Mouse (Mus musculus) embryonic facial prominence, embryonic 10.5 days (tissue): ENCODE results near the gene Aspg. TPM values are rescaled to one million over a fixed set of nuclear protein-coding genes. Genes with fewer than 3 reads are reported as not detected.

Source experiments
- DNase-seq: peaks from one replicate; pipeline ENCODE4 v3.0.0-alpha.2; 2017; ENCODE audit warnings: low spot score
- H3K27ac ChIP-seq: fragments of 300-500 bp; sonication (generic); replicated peaks from 2 replicates; pipeline ENCODE4 v1.5.1; 2016; ENCODE audit warnings: mild to moderate bottlenecking
- H3K27me3 ChIP-seq: fragments of 300-500 bp; sonication (generic); replicated peaks from 2 replicates; pipeline ENCODE4 v1.6.1; 2016; ENCODE audit warnings: low read depth, mild to moderate bottlenecking; ENCODE audit not compliant: poor library complexity, severe bottlenecking
- H3K36me3 ChIP-seq: fragments of 300-500 bp; sonication (generic); replicated peaks from 2 replicates; pipeline ENCODE4 v1.6.1; 2016; ENCODE audit warnings: mild to moderate bottlenecking, moderate library complexity
- H3K4me1 ChIP-seq: fragments of 300-500 bp; sonication (generic); 2 replicates; pipeline ENCODE4 v1.6.1; 2016
- H3K4me3 ChIP-seq: fragments of 300-500 bp; sonication (generic); 2 replicates; pipeline ENCODE4 v1.5.1; 2016; ENCODE audit warnings: mild to moderate bottlenecking, moderate library complexity
- H3K9me3 ChIP-seq: fragments of 300-500 bp; sonication (generic); 2 replicates; pipeline ENCODE4 v1.6.1; 2016; ENCODE audit warnings: mild to moderate bottlenecking
- WGBS: fragments of 180-500 bp; shearing (Covaris S2); methylation state at CpG from one replicate; pipeline ENCODE4 v1.1.7; 2016; 5-methylcytosine and 5-hydroxymethylcytosine counted together
- polyA plus RNA-seq: library from polyadenylated mRNA; unstranded; fragments of >200 nt; fragmentation: Nextera tagmentation; extraction: Ambion mirVana; gene quantifications from 2 replicates; pipeline ENCODE4 v1.2.1, GENCODE M21; 2016

The Aspg gene
- polyA plus RNA-seq, 1 experiment from 2014 or later: 2.7 TPM

DNA sequence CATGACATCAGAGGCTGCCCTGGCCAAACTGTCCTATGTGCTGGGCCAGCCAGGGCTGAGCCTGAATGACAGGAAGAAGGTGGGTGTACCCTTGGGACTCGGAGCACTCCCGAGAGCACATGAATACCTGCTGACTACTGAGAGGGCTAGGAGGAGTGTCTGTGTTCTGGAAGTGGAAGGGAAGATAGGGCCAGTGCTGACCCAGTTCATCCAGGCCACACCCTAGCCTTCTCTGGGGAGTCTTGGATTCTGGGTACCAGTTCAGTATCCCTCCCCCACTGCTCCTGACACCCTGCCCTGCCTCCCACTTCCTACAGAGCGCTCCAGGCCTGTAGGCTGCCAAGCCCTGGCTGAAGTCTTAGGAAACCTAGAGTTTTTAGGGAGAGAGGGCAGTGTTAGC lies 14.7 kb downstream of the Aspg start:
- H3K36me3 ChIP-seq: no peaks in the 10 kb centered on the region
- H3K4me1 ChIP-seq: peaks cover 26% of the 10 kb centered on the region
- H3K4me3 ChIP-seq: no peak overlapping the region
- peaks cover 20% of the 10 kb centered on the region; the same call in 1 of the 2 replicates for H3K27me3 ChIP-seq
- H3K27ac ChIP-seq: no peak overlapping the region
- no peaks in the 10 kb centered on the region for H3K9me3 ChIP-seq
- DNase-seq: no peak
- WGBS: 83% methylated on average over 3 of the region's 3 CpGs

DNA sequence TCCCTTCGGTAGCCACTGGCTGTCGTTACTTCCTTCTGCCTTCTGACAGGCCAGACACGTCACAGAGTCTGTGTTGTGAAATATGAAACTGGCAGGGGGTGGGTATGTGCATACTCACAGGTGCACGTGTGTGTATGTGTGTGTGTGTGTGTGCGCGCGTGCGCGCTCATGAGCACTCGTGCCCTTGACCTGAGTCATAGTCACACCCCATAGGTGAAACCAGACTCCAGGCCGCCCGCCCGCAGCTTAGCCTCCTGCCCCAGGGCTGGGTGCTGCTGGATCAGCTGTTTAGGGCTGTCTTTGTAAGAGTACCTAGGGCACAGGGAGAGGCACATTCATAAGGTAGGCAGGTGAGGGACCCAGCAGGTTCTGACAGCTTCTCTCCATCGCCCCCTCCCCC lies 19.4 kb downstream of the Aspg start:
- Histone ChIP-seq H3K4me3 (no peak overlapping the region), H3K27ac (no peak overlapping the region), H3K9me3 (no peaks in the 10 kb centered on the region), H3K4me1 (peaks cover 52% of the 10 kb centered on the region), H3K36me3 (no peaks in the 10 kb centered on the region), H3K27me3 (peaks cover 50% of the 10 kb centered on the region)
- WGBS: 74% methylated on average over 14 of the region's 14 CpGs
- DNase-seq: peak; percentile 37

DNA sequence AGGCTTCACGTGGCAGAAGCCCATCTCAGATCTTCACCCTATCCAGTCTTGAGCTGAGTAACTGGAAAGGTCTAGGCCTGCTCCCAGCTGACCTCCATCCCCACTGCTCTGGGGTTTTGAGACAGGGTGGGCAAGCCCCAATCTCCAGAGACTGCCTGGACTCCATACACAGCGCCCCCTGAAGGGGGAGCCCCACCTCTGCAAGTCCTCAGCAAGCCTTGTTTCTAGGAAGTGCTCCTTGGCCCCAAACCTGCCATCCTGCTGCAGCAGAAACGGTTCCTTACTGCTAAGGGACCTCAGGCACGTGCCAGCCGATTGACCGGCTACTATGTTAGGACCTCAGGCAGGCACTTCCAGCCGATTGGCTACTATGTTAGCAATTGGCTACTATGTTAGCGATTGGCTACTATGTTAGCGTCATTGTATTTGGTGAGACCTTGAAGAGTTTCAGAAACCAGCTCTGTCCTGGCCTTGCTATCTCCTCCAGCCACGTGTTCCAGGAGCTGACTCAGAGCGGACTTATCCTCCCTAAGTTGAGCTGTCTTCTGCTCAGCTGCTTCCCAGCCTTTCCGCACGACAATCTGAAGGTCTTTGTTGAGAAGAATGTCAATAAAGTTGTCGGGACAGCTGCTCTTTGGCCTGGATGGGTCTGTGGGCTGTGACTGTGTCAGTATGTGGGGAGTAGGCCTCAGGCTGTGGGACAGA lies 20.6 kb downstream of the Aspg start:
- no peak for DNase-seq
- H3K27me3 ChIP-seq: peaks cover 61% of the 10 kb centered on the region

DNA sequence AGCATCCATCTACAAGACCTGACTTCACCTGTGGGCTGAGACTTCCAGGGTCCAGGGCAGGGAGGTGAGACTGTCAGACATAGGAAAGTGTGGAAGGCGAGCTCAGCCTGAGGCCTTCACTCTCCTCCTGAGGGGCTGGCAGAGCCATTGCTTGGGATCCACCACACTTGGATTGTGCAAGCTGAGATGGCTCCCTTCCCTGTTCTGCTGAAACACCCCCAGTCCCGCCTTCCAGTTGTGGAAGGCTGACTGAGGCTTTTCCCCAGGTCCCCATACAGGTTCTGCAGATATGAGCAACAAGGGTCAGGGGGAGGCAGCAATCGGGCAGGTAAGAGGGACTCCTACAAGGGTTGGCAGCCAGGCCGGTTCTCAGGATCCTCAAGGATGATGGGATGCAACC lies 22.0 kb downstream of the Aspg start:
- H3K4me3 ChIP-seq: no peak overlapping the region
- no peak for DNase-seq
- 77% methylated on average over 4 of the region's 4 CpGs for WGBS
- no peak overlapping the region for H3K27ac ChIP-seq
- H3K36me3 ChIP-seq: no peaks in the 10 kb centered on the region
- peaks cover 56% of the 10 kb centered on the region for H3K4me1 ChIP-seq
- H3K27me3 ChIP-seq: peaks cover 68% of the 10 kb centered on the region
- no peaks in the 10 kb centered on the region for H3K9me3 ChIP-seq

More for the DNA sequence above, 20.6 kb downstream of the Aspg start:
- H3K4me3 ChIP-seq: no peak overlapping the region
- H3K9me3 ChIP-seq: no peaks in the 10 kb centered on the region
- no peak overlapping the region; the same call in 1 of the 2 replicates for H3K27ac ChIP-seq
- H3K36me3 ChIP-seq: no peaks in the 10 kb centered on the region
- H3K4me1 ChIP-seq: peaks cover 56% of the 10 kb centered on the region
- 63% methylated on average over 14 of the region's 14 CpGs for WGBS

DNA sequence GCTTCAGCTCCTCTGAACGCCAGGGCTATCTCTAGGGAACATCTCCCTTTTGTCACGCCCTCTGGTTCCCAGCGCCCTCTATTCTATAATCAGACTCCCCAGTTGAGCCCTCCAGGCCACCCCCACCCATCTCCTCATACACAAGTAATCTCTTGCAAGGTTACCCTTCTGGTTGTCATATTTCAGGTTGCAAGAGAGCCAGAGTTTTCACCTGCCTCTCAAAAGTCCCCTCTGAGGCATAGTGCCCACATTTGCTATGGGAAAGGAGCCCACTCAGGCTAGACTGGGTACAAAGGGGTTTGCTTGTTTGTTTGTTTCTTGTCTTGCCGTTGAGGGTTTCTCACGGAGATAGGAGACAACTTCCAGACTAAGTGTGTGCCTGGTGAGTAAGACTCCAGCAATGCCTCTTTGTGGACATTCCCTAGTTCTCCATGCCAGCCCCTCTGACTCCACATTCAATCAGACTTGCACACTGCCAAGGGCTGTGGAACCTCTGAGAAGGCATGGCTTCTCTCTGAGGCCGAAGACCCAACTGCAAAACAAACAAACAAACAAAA lies 22.9 kb downstream of the Aspg start:
- 0 out of 2 replicates have a peak overlapping the region, but pooled peaks have one; percentile 76 for H3K4me3 ChIP-seq
- H3K27ac ChIP-seq: peak overlapping the region; percentile 91; the same call in 1 of the 2 replicates
- no peaks in the 10 kb centered on the region for H3K9me3 ChIP-seq
- peaks cover 56% of the 10 kb centered on the region for H3K4me1 ChIP-seq
- WGBS: 53% methylated on average over 6 of the region's 6 CpGs
- DNase-seq: no peak
- peaks cover 76% of the 10 kb centered on the region for H3K27me3 ChIP-seq
- H3K36me3 ChIP-seq: no peaks in the 10 kb centered on the region

DNA sequence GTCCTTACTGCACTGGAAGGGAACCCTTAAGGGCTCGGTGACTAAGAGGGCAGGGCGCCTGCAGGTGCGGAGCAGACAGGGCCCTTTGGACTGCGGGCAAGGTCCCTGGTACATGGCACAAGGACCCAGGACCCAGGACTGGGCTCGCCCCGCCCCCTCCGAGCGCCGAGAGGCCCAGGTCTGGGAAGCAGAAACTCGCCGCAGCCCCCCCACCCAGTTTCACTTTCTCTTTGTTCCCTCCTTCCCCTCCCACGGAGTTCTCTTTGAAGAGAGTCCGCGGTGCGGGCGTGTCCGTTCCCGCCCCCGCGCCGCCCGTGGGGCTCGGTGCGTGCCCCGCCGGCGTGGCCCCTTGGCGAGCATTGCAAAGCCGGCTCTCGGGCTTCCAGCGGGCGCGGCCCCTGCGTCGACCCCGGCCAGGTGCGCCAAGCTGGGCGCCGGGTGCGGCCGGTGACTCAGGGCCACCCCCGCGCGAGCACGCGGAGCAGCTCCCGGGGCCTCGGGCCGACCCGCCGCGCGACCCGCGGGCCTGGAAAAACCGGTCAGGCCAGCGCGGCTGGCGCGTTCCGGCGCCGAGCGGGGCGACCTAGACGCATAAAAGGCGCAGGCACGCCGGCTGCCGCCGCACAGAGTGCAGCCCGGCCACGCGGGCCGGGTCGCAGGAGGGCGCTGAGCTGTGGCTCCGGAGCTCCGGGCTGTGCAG lies 23.8 kb downstream of the Aspg start:
- H3K4me3 ChIP-seq: peak overlapping the region; percentile 76
- H3K4me1 ChIP-seq: peaks cover 48% of the 10 kb centered on the region
- peaks cover 85% of the 10 kb centered on the region for H3K27me3 ChIP-seq
- DNase-seq: peak; percentile 80
- under 1% methylated on average over 79 of the region's 79 CpGs for WGBS
- peak overlapping the region; percentile 91 for H3K27ac ChIP-seq
- H3K9me3 ChIP-seq: no peaks in the 10 kb centered on the region
- no peaks in the 10 kb centered on the region for H3K36me3 ChIP-seq

DNA sequence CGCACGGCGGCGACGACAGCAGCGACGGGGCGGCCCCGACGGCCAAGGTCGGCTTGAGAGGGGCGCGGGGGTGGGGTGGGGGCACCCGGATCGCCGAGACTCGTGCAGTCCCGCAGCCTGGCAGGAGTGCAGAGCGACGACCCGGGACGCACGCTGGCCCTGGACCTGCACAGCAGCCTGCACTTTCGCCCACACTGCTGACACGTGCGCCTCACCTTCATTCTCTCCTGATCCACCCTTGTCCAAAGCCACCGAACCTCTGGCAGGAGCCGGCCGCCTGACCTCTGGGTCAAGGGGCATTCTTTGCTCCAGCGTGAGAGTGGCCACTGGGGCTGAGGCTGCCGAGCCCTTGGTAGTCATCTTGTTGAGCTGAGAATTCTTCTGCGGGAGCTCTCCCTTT lies 24.5 kb downstream of the Aspg start:
- Histone ChIP-seq H3K4me1 (peaks cover 42% of the 10 kb centered on the region), H3K27me3 (peaks cover 91% of the 10 kb centered on the region)

DNA sequence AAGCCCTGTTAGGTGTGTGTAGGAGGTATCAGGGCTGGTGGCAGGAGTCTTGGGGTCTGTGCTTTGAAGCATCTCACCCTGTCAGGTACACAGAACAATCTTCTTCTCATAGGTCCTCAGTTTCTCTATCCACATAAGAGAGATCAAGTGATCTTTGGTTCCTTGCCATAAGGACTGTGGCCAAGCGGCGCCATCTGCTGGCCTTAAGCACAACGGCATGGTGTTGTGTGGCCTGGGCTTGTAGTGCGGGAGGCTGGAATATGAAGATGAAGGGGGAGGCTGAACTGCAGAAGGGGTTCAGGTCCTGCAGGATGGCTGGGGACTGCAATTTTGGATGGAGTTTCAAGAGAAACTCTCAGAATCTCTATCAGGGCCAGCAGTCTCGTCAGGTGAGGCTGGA lies 33.8 kb downstream of the Aspg start:
- peak; percentile 65 for DNase-seq

More for the DNA sequence above, 24.5 kb downstream of the Aspg start:
- Histone ChIP-seq H3K27ac (peak overlapping the region; percentile 91), H3K36me3 (no peaks in the 10 kb centered on the region), H3K9me3 (no peaks in the 10 kb centered on the region), H3K4me3 (peak overlapping the region; percentile 76)
- 10% methylated on average over 32 of the region's 32 CpGs for WGBS
- no peak for DNase-seq

DNA sequence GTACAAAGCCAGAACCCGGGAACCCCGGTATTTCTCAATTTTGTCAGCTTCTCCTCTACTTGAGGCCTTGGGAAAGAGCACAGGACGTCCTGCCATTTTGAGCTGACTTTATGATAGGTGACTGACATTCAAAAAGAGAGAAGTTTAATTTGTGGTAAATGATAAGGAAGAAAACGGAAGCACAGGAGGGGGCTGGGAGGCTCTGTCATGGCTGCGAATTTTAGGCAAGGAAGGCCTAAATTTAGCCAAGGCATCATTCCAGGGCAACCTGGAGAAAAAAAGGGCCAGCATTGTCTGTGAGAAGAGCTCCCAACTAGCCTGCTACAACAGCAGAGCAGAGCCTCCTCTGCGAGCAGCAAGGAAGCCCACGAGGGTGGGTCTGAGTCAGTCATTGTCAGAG lies 34.3 kb downstream of the Aspg start:
- Histone ChIP-seq H3K36me3 (no peaks in the 10 kb centered on the region), H3K9me3 (no peaks in the 10 kb centered on the region), H3K27me3 (peaks cover 52% of the 10 kb centered on the region), H3K4me1 (peaks cover 31% of the 10 kb centered on the region), H3K4me3 (no peak overlapping the region), H3K27ac (no peak overlapping the region)
- no peak for DNase-seq
- 56% methylated on average over 7 of the region's 7 CpGs for WGBS

More for the DNA sequence above, 33.8 kb downstream of the Aspg start:
- H3K4me1 ChIP-seq: peaks cover 26% of the 10 kb centered on the region
- H3K9me3 ChIP-seq: no peaks in the 10 kb centered on the region
- H3K36me3 ChIP-seq: no peaks in the 10 kb centered on the region
- WGBS: 6% methylated on average over 5 of the region's 5 CpGs
- no peak overlapping the region for H3K27ac ChIP-seq
- H3K27me3 ChIP-seq: peaks cover 57% of the 10 kb centered on the region
- H3K4me3 ChIP-seq: no peak overlapping the region

DNA sequence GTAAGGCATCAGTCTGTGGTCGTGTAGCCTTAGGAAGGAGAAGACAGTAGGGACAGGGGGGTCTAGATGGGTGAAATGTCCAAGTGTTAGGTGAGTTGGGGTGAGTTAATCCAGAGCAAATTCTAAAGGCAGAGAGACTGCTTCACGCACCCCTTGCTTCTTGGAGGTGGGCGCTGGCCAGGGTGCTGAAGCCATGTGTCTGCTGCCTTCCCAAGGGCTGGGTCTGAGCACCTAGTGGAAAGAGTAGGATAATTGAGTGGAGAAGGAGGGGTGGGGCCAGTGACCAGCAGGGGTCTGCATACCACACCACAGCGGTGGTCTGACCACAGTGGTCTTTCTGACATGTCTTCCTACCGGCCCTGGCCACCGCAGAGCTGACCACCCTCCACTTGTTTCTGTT lies 34.8 kb downstream of the Aspg start:
- Histone ChIP-seq H3K36me3 (no peaks in the 10 kb centered on the region), H3K27ac (no peak overlapping the region), H3K27me3 (peaks cover 50% of the 10 kb centered on the region), H3K4me3 (no peak overlapping the region), H3K9me3 (no peaks in the 10 kb centered on the region), H3K4me1 (peaks cover 37% of the 10 kb centered on the region)
- DNase-seq: peak; percentile 85
- 3% methylated on average over 6 of the region's 6 CpGs for WGBS

DNA sequence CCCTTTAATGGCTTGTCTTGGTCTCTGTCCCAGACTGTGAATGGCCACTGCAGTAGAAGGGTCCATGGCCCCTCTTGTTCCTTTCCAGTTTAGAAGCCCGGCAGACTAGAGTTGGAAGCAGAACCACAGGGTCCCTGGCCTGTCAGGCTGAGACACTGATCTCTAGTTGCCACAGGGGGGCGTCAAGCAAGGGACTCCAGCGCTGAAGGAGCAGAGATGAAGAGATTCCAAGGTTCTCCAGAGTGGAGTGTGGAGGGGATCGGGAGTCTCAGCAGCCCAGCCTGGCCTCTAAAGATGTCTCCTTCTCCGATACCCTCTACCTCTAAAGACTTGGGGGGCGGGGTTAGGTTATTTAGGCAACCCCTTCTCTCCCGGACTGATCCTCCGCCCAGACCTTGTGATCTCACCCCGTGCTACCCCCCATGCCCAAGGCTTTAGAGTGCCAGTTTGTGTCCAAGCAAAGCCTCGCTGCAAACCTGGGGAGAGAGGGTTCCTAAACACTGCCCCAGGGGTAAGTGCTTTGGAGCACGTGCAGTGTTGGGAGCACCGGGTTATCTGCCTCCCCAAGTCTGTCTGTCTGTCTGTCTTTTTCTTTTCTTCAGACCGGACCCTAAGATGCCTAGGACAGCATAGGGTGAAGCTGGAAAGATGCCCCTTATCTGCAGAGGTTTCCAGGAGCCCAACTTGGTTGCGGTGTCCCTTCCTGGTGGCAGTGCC lies 36.8 kb downstream of the Aspg start:
- peak; percentile 60 for DNase-seq
- Histone ChIP-seq H3K36me3 (no peaks in the 10 kb centered on the region), H3K9me3 (no peaks in the 10 kb centered on the region), H3K27me3 (peaks cover 67% of the 10 kb centered on the region), H3K4me3 (peak overlapping the region; percentile 74), H3K4me1 (peaks cover 56% of the 10 kb centered on the region), H3K27ac (peak overlapping the region; percentile 44; the same call in 1 of the 2 replicates)
- WGBS: 4% methylated on average over 14 of the region's 14 CpGs

DNA sequence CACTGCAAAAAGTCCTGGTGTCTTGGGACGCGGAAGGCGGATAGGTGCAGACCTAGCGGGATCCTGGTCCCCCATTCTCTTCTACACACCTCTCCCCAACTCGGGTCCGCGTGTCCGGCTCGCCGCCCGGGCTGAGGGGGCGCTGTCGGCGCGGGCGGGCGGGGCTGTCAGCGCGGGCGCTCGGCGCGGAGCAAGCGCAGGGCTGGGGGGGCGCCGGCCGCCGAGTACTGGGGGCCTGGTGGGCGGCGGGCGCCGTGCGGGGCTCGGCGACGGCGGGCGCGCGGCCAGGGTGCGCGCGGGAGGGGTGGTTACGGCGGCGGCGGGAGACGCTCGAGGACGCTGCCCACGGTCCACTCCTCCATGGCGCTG lies 37.3 kb downstream of the Aspg start:
- 0 out of 2 replicates have a peak, but pooled peaks cover 3% of the 10 kb centered on the region for H3K36me3 ChIP-seq
- peak overlapping the region; percentile 74 for H3K4me3 ChIP-seq
- under 1% methylated on average over 52 of the region's 52 CpGs for WGBS
- H3K27me3 ChIP-seq: peaks cover 72% of the 10 kb centered on the region
- no peaks in the 10 kb centered on the region for H3K9me3 ChIP-seq
- DNase-seq: peak; percentile 54
- peaks cover 62% of the 10 kb centered on the region for H3K4me1 ChIP-seq
- H3K27ac ChIP-seq: peak overlapping the region; percentile 44
